Mouse (Mus musculus) thymus, adult 2 months (tissue): ENCODE results near the gene Mdh2.

ENCODE experiments used
- CTCF ChIP-seq: fragments of 200-500 bp; IDR thresholded peaks from 2 replicates; pipeline ENCODE4 v1.5.1; 2012; ENCODE audit warnings: mild to moderate bottlenecking, control low read depth, low read length, moderate library complexity, borderline replicate concordance; ENCODE audit not compliant: control insufficient read depth, poor library complexity, insufficient read depth; ENCODE audit errors: extremely low read depth
- POLR2A ChIP-seq: fragments of 200-500 bp; IDR thresholded peaks from 2 replicates; pipeline ENCODE4 v1.6.1; 2012; ENCODE audit warnings: mild to moderate bottlenecking, low read length, control low read depth, moderate library complexity; ENCODE audit not compliant: control insufficient read depth, poor library complexity, insufficient read depth; ENCODE audit errors: extremely low read depth

DNA sequence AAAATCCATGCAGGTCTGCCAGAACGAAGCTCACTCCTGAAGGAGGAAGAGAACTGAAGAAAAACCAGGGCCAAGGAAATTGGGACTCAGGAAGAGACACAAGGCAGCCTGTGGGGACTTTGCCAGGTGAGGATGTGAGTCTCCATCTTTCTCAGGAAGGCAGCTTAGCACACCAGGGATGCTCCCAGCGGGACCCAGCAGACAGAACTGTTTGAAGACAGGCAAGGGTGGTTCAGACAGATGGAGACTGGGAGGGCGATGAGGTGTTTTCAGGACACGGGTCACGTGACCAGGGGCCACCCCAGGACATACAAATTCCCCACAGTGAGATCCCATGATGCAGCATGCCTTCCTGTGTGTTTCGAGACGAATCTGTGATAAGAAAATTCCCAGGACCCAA is 40.2 kb downstream of the Mdh2 start:
- TF ChIP-seq CTCF, result no peak
- no peak for TF ChIP-seq POLR2A
